Mouse (Mus musculus) MEL (cell line): Measurements from ENCODE around the gene Nmrk1. TPM values are rescaled to one million over a fixed set of nuclear protein-coding genes. Genes with fewer than 3 reads are reported as not detected.

Source experiments
- DNase-seq: peaks from one replicate; pipeline ENCODE4 v3.0.0; 2011; ENCODE audit warnings: low read depth, low spot score
- H3K27ac ChIP-seq: 2 replicates; pipeline ENCODE4 v1.5.1; 2012; ENCODE audit warnings: low read depth, mild to moderate bottlenecking, control low read depth, low read length, moderate library complexity; ENCODE audit not compliant: control insufficient read depth
- H3K27me3 ChIP-seq, 2 experiments: fragments of 150-350 bp in 1 of 2; sonication (generic) in 1 of 2; 2 replicates each; pipeline ENCODE4 v1.6.1; 2012; ENCODE audit warnings: low read length in 2 of 2, mild to moderate bottlenecking in 2 of 2, improper control_type of control experiment in 1 of 2, moderate library complexity in 1 of 2; ENCODE audit not compliant: insufficient read depth in 2 of 2, control insufficient read depth in 1 of 2
- H3K36me3 ChIP-seq, 2 experiments: 2 replicates each; pipeline ENCODE4 v1.6.1; 2012 to 2014; ENCODE audit warnings: low read length in 2 of 2, improper control_type of control experiment in 1 of 2, inconsistent platforms in 1 of 2, mild to moderate bottlenecking in 1 of 2; ENCODE audit not compliant: insufficient read depth in 2 of 2, control insufficient read depth in 1 of 2
- H3K4me1 ChIP-seq, 2 experiments: fragments of 150-350 bp in 1 of 2; sonication (generic) in 1 of 2; 2 replicates each; pipeline ENCODE4 v1.6.1; 2012; ENCODE audit warnings: low read length in 2 of 2, improper control_type of control experiment in 1 of 2, mild to moderate bottlenecking in 1 of 2; ENCODE audit not compliant: insufficient read depth in 2 of 2, control insufficient read depth in 1 of 2
- H3K4me3 ChIP-seq, 2 experiments: fragments of 150-350 bp in 1 of 2; sonication (generic) in 1 of 2; 2 replicates each; pipeline ENCODE4 v1.5.1; 2012; ENCODE audit warnings: low read depth in 2 of 2, low read length in 2 of 2, mild to moderate bottlenecking in 2 of 2, moderate library complexity in 2 of 2, control low read depth in 1 of 2, improper control_type of control experiment in 1 of 2; ENCODE audit not compliant: control insufficient read depth in 1 of 2, insufficient read depth in 1 of 2
- H3K79me2 ChIP-seq: 2 replicates; pipeline ENCODE4 v1.6.1; 2012; ENCODE audit warnings: mild to moderate bottlenecking, low read length, moderate library complexity; ENCODE audit not compliant: control insufficient read depth, poor library complexity, insufficient read depth
- H3K9ac ChIP-seq: 2 replicates; pipeline ENCODE4 v1.6.1; 2012; ENCODE audit warnings: low read depth, mild to moderate bottlenecking, control low read depth, low read length, moderate library complexity; ENCODE audit not compliant: control insufficient read depth, poor library complexity, severe bottlenecking
- H3K9me3 ChIP-seq: fragments of 150-350 bp; sonication (generic); replicated peaks from 2 replicates; pipeline ENCODE4 v1.6.1; 2012; ENCODE audit warnings: mild to moderate bottlenecking, low read length, improper control_type of control experiment, moderate library complexity; ENCODE audit not compliant: insufficient read depth
- BHLHE40 ChIP-seq: IDR thresholded peaks from 2 replicates; pipeline ENCODE4 v1.6.1; 2012; ENCODE audit warnings: low read depth, mild to moderate bottlenecking, inconsistent platforms, low read length, improper control_type of control experiment, borderline replicate concordance
- CHD1 ChIP-seq: IDR thresholded peaks from 2 replicates; pipeline ENCODE4 v1.6.1; 2012; ENCODE audit warnings: low read depth, mild to moderate bottlenecking, inconsistent platforms, low read length, improper control_type of control experiment
- CHD2 ChIP-seq: IDR thresholded peaks from 2 replicates; pipeline ENCODE4 v1.6.1; 2011; ENCODE audit warnings: low read length, improper control_type of control experiment
- CTCF ChIP-seq, 3 experiments: IDR thresholded peaks in 2 of 3; conservative IDR thresholded peaks in 1 of 3; 2 replicates each; pipeline ENCODE4 v1.5.1; 2011 to 2012; ENCODE audit warnings: low read length in 3 of 3, low read depth in 2 of 3, mild to moderate bottlenecking in 2 of 3, improper control_type of control experiment in 1 of 3, inconsistent platforms in 1 of 3, mixed read lengths in 1 of 3, moderate library complexity in 1 of 3; ENCODE audit not compliant: control insufficient read depth in 1 of 3, insufficient read depth in 1 of 3, poor library complexity in 1 of 3, severe bottlenecking in 1 of 3
- E2F4 ChIP-seq: IDR thresholded peaks from 2 replicates; pipeline ENCODE4 v1.6.1; 2011; ENCODE audit warnings: low read depth, low read length, improper control_type of control experiment, borderline replicate concordance
- ELF1 ChIP-seq: IDR thresholded peaks from 2 replicates; pipeline ENCODE4 v1.6.1; 2014; ENCODE audit warnings: low read depth, mild to moderate bottlenecking, inconsistent platforms, low read length, improper control_type of control experiment, moderate library complexity
- EP300 ChIP-seq, 2 experiments: IDR thresholded peaks; 2 replicates each; pipeline ENCODE4 v1.6.1; 2011; ENCODE audit warnings: improper control_type of control experiment in 2 of 2, low read length in 2 of 2, low read depth in 1 of 2, mild to moderate bottlenecking in 1 of 2
- ETS1 ChIP-seq: IDR thresholded peaks from 2 replicates; pipeline ENCODE4 v1.6.1; 2012; ENCODE audit warnings: low read depth, mild to moderate bottlenecking, inconsistent platforms, low read length, improper control_type of control experiment, moderate library complexity
- GABPA ChIP-seq: IDR thresholded peaks from 2 replicates; pipeline ENCODE4 v1.6.1; 2012; ENCODE audit warnings: low read depth, mild to moderate bottlenecking, inconsistent platforms, low read length, improper control_type of control experiment, moderate library complexity
- GATA1 ChIP-seq: IDR thresholded peaks from 2 replicates; pipeline ENCODE4 v1.6.1; 2011; ENCODE audit warnings: low read depth, low read length, improper control_type of control experiment
- JUND ChIP-seq: IDR thresholded peaks from 2 replicates; pipeline ENCODE4 v1.6.1; 2011; ENCODE audit warnings: low read depth, mild to moderate bottlenecking, improper control_type of control experiment, low read length
- KAT2A ChIP-seq: conservative IDR thresholded peaks from 2 replicates; pipeline ENCODE4 v1.6.1; 2012; ENCODE audit warnings: low read depth, low read length, improper control_type of control experiment, inconsistent platforms
- MAFK ChIP-seq: IDR thresholded peaks from 2 replicates; pipeline ENCODE4 v1.6.1; 2011; ENCODE audit warnings: low read depth, mild to moderate bottlenecking, low read length, improper control_type of control experiment, borderline replicate concordance
- MAX ChIP-seq: IDR thresholded peaks from 2 replicates; pipeline ENCODE4 v1.6.1; 2011; ENCODE audit warnings: low read length, improper control_type of control experiment
- MAZ ChIP-seq: IDR thresholded peaks from 2 replicates; pipeline ENCODE4 v1.6.1; 2012; ENCODE audit warnings: low read depth, mild to moderate bottlenecking, inconsistent platforms, low read length, improper control_type of control experiment
- MEF2A ChIP-seq: IDR thresholded peaks from 2 replicates; pipeline ENCODE4 v1.6.1; 2014; ENCODE audit warnings: low read depth, mild to moderate bottlenecking, inconsistent platforms, low read length, improper control_type of control experiment; ENCODE audit not compliant: poor library complexity, insufficient replicate concordance, severe bottlenecking; ENCODE audit errors: extremely low read depth
- MXI1 ChIP-seq: IDR thresholded peaks from 2 replicates; pipeline ENCODE4 v1.6.1; 2011; ENCODE audit warnings: mild to moderate bottlenecking, low read depth, low read length, improper control_type of control experiment
- MYB ChIP-seq: IDR thresholded peaks from 2 replicates; pipeline ENCODE4 v1.6.1; 2011; ENCODE audit warnings: mild to moderate bottlenecking, low read depth, low read length, improper control_type of control experiment
- MYC ChIP-seq: IDR thresholded peaks from 2 replicates; pipeline ENCODE4 v1.6.1; 2011; ENCODE audit warnings: low read depth, mild to moderate bottlenecking, low read length, improper control_type of control experiment, moderate library complexity
- NELFE ChIP-seq: IDR thresholded peaks from 2 replicates; pipeline ENCODE4 v1.6.1; 2011; ENCODE audit warnings: low read depth, low read length, improper control_type of control experiment
- NRF1 ChIP-seq: IDR thresholded peaks from 2 replicates; pipeline ENCODE4 v1.6.1; 2014; ENCODE audit warnings: low read depth, mild to moderate bottlenecking, inconsistent platforms, low read length, improper control_type of control experiment, moderate library complexity; ENCODE audit not compliant: poor library complexity, insufficient read depth, severe bottlenecking
- POLR2A ChIP-seq, 2 experiments: IDR thresholded peaks; 2 replicates each; pipeline ENCODE4 v1.6.1; 2011 to 2012; ENCODE audit warnings: low read length in 2 of 2, mild to moderate bottlenecking in 2 of 2, control low read depth in 1 of 2, improper control_type of control experiment in 1 of 2, low read depth in 1 of 2, moderate library complexity in 1 of 2; ENCODE audit not compliant: control insufficient read depth in 1 of 2, insufficient read depth in 1 of 2, poor library complexity in 1 of 2
- POLR2AphosphoS2 ChIP-seq: IDR thresholded peaks from 2 replicates; pipeline ENCODE4 v1.6.1; 2011; ENCODE audit warnings: low read length, improper control_type of control experiment
- POLR2AphosphoS5 ChIP-seq: IDR thresholded peaks from 2 replicates; pipeline ENCODE4 v1.6.1; 2012; ENCODE audit warnings: low read depth, borderline replicate concordance, mild to moderate bottlenecking, inconsistent platforms, low read length, moderate library complexity, mixed read lengths
- RAD21 ChIP-seq: IDR thresholded peaks from 2 replicates; pipeline ENCODE4 v1.6.1; 2011; ENCODE audit warnings: mild to moderate bottlenecking, low read depth, low read length, improper control_type of control experiment
- RCOR1 ChIP-seq: IDR thresholded peaks from 2 replicates; pipeline ENCODE4 v1.6.1; 2012; ENCODE audit warnings: low read depth, mild to moderate bottlenecking, inconsistent platforms, low read length, improper control_type of control experiment
- SIN3A ChIP-seq: IDR thresholded peaks from 2 replicates; pipeline ENCODE4 v1.6.1; 2012; ENCODE audit warnings: low read length, improper control_type of control experiment, inconsistent platforms
- SMC3 ChIP-seq: IDR thresholded peaks from 2 replicates; pipeline ENCODE4 v1.6.1; 2011; ENCODE audit warnings: low read depth, low read length, improper control_type of control experiment
- TBP ChIP-seq: IDR thresholded peaks from 2 replicates; pipeline ENCODE4 v1.8.0; 2011; ENCODE audit warnings: low read depth, low read length, improper control_type of control experiment
- TCF12 ChIP-seq: IDR thresholded peaks from 2 replicates; pipeline ENCODE4 v1.6.1; 2014; ENCODE audit warnings: low read depth, mild to moderate bottlenecking, inconsistent platforms, low read length, improper control_type of control experiment, moderate library complexity
- UBTF ChIP-seq: IDR thresholded peaks from 2 replicates; pipeline ENCODE4 v1.6.1; 2012; ENCODE audit warnings: low read depth, mild to moderate bottlenecking, inconsistent platforms, low read length, improper control_type of control experiment, moderate library complexity, borderline replicate concordance; ENCODE audit not compliant: insufficient read depth
- USF1 ChIP-seq: IDR thresholded peaks from 2 replicates; pipeline ENCODE4 v1.6.1; 2014; ENCODE audit warnings: low read depth, mild to moderate bottlenecking, inconsistent platforms, low read length, improper control_type of control experiment, moderate library complexity
- USF2 ChIP-seq, 2 experiments: IDR thresholded peaks; 2 replicates each; pipeline ENCODE4 v1.6.1; 2011 to 2012; ENCODE audit warnings: improper control_type of control experiment in 2 of 2, low read length in 2 of 2, borderline replicate concordance in 1 of 2, inconsistent platforms in 1 of 2, low read depth in 1 of 2, mild to moderate bottlenecking in 1 of 2; ENCODE audit not compliant: insufficient read depth in 1 of 2
- ZC3H11A ChIP-seq: IDR thresholded peaks from 2 replicates; pipeline ENCODE4 v1.6.1; 2012; ENCODE audit warnings: low read depth, mild to moderate bottlenecking, inconsistent platforms, low read length, improper control_type of control experiment
- ZKSCAN1 ChIP-seq: IDR thresholded peaks from 2 replicates; pipeline ENCODE4 v1.6.1; 2012; ENCODE audit warnings: low read depth, mild to moderate bottlenecking, inconsistent platforms, low read length, improper control_type of control experiment, moderate library complexity
- ZMIZ1 ChIP-seq: IDR thresholded peaks from 2 replicates; pipeline ENCODE4 v1.6.1; 2012; ENCODE audit warnings: low read depth, mild to moderate bottlenecking, inconsistent platforms, low read length, improper control_type of control experiment, moderate library complexity
- ZNF384 ChIP-seq: IDR thresholded peaks from 2 replicates; pipeline ENCODE4 v1.6.1; 2012; ENCODE audit warnings: low read depth, mild to moderate bottlenecking, inconsistent platforms, low read length, improper control_type of control experiment
- polyA plus RNA-seq, 2 experiments: library from polyadenylated mRNA; stranded (reverse) in 1 of 2; unstranded in 1 of 2; fragments of >175 nt in 1 of 2; fragments of >200 nt in 1 of 2; gene quantifications; 2 replicates each; pipeline versions ENCODE4 v1.2.1 to v1.2.4; 2012; ENCODE audit warnings: low replicate concordance in 2 of 2, low read depth in 1 of 2; ENCODE audit not compliant: insufficient read length in 2 of 2, insufficient read depth in 1 of 2, missing spikeins in 1 of 2
- total RNA-seq: library from RNA; depleted of rRNA; stranded (reverse); fragments of 300-350 nt; gene quantifications from 2 replicates; pipeline ENCODE4 v1.2.3, GENCODE M21; 2012; rRNA removed

The Nmrk1 gene
- 22.5 and 25.1 TPM in 2 replicates for total RNA-seq
- polyA plus RNA-seq = 10 to 100 TPM in 1 of 2 experiments, not detected in 1; 18.5 TPM

GRCm38 (mm10) chr19:18631644-18632219 lies at the start of gene Nmrk1, which contains the start of gene Ostf1:
TSS of gene Nmrk1 (plus strand) at chr19:18631950.
TSS of gene Ostf1 (minus strand) at chr19:18631823.
- TF ChIP-seq KAT2A (no peak), NRF1 (0 out of 2 replicates have a peak, but pooled peaks have one; percentile 8), MEF2A (no peak), UBTF (no peak), TBP (peak; percentile 78), MAFK (no peak), CHD2 (no peak), USF2 (IDR thresholded peaks at IDR 0.05; ENCODE audit: borderline replicate concordance in 1 of 2, insufficient read depth in 1 of 2, low read depth in 1 of 2, low read length in 2 of 2) (no peak), JUND (no peak), POLR2AphosphoS5 (no peak), GATA1 (no peak), MAZ (no peak), ZKSCAN1 (no peak), ELF1 (peak; percentile 82), POLR2A (IDR thresholded peaks at IDR 0.05; ENCODE audit: control insufficient read depth in 1 of 2, insufficient read depth in 1 of 2, low read depth in 1 of 2, low read length in 2 of 2, poor library complexity in 1 of 2) (peak; percentile 75 to 87), ETS1 (no peak), CTCF (IDR thresholded peaks at IDR 0.05 in 2 of 3, conservative IDR thresholded peaks at IDR 0.05 in 1 of 3; ENCODE audit: control insufficient read depth in 1 of 3, insufficient read depth in 1 of 3, low read depth in 2 of 3, low read length in 3 of 3, poor library complexity in 1 of 3, severe bottlenecking in 1 of 3) (no peak), GABPA (no peak), RCOR1 (no peak), MYC (no peak), USF1 (no peak), TCF12 (no peak), POLR2AphosphoS2 (no peak), ZNF384 (no peak), ZC3H11A (no peak), MAX (no peak; the same call in 1 of the 2 replicates), MXI1 (no peak), CHD1 (no peak), NELFE (peak; percentile 82), E2F4 (no peak), SMC3 (no peak), SIN3A (peak; percentile 50), EP300 (IDR thresholded peaks at IDR 0.05; ENCODE audit: low read depth in 1 of 2, low read length in 2 of 2) (no peak), ZMIZ1 (peak; percentile 48), BHLHE40 (no peak), MYB (no peak), RAD21 (no peak)
- Histone ChIP-seq H3K27ac (peak within 1 kb of the TSS; percentile 76), H3K79me2 (peaks cover 39% of the 10 kb centered on the region), H3K4me3 (peak within 1 kb of the TSS; percentile 62 to 100), H3K4me1 (peaks cover 4 to 19% of the 10 kb centered on the region in 2 experiments), H3K9ac (peak within 1 kb of the TSS; percentile 65), H3K9me3 (no peaks in the 10 kb centered on the region), H3K27me3 (no peaks in the 10 kb centered on the region), H3K36me3 (peaks cover 0 to 13% of the 10 kb centered on the region in 2 experiments; a peak in 2 of 4 replicates)
- peak; percentile 92 for DNase-seq
